Mouse (Mus musculus): Measurements from ENCODE around the gene Stau1.

- TF ChIP-seq CHD2 (IDR thresholded peaks at IDR 0.05; ENCODE audit: low read length) (no peak), RAD21 (IDR thresholded peaks at IDR 0.05; ENCODE audit: low read depth, low read length) (no peak), MXI1 (IDR thresholded peaks at IDR 0.05; ENCODE audit: low read depth, low read length) (no peak), CTCF (IDR thresholded peaks at IDR 0.05 in 2 of 3, conservative IDR thresholded peaks at IDR 0.05 in 1 of 3; ENCODE audit: control insufficient read depth in 1 of 3, insufficient read depth in 1 of 3, low read depth in 2 of 3, low read length in 3 of 3, poor library complexity in 1 of 3, severe bottlenecking in 1 of 3) (no peak), POLR2A (IDR thresholded peaks at IDR 0.05; ENCODE audit: control insufficient read depth in 1 of 2, insufficient read depth in 1 of 2, low read depth in 1 of 2, low read length in 2 of 2, poor library complexity in 1 of 2) (no peak; a peak in 1 of 4 replicates)
Measured at GRCm38 (mm10) chr2:167015382-167015718, 19.3 kb upstream of the Stau1 start.

All from MEL (cell line).